Mouse (Mus musculus) small intestine, adult 2 months (tissue): ENCODE measurements around the gene Rp9.

Experiments
- CTCF ChIP-seq: fragments of 200-500 bp; IDR thresholded peaks from 2 replicates; pipeline ENCODE4 v1.5.1; 2012; ENCODE audit warnings: low read depth, mild to moderate bottlenecking, control low read depth, inconsistent platforms, low read length, moderate library complexity, mixed read lengths; ENCODE audit not compliant: insufficient replicate concordance, insufficient read length; ENCODE audit errors: extremely low read depth
- POLR2A ChIP-seq: fragments of 200-500 bp; IDR thresholded peaks from 2 replicates; pipeline ENCODE4 v1.6.1; 2012; ENCODE audit warnings: low read depth, mild to moderate bottlenecking, control low read depth, inconsistent platforms, low read length, moderate library complexity

DNA sequence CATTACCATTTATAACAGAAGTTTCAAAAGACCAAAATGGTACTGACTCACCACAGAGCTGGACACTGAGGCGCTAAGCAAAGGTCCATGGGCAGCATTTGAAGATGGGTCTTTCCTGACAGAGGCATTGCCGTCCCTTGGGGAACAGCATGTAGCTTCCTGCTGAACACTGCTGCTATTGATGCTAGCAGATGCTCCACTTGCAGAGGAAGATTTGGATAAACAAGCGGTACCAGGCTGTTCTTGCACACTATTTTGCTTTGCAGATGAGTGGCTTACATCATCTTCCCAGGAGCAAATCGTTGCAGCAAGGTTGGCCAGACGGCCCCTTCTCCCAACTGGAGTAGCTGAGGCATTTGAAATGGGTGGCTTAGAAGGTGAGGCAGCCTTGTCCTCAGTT lies 93.5 kb downstream of the Rp9 start:
- TF ChIP-seq POLR2A = no peak
- no peak for TF ChIP-seq CTCF
